Mouse (Mus musculus) CH12.LX (cell line): ENCODE data around the gene Arl11. TPM values are rescaled to one million over a fixed set of nuclear protein-coding genes. Genes with fewer than 3 reads are reported as not detected.

Source experiments
- DNase-seq: peaks from one replicate; pipeline ENCODE4 v3.0.0-alpha.2; 2013; ENCODE audit errors: extremely low read depth
- H3K27ac ChIP-seq: 2 replicates; pipeline ENCODE4 v1.5.1; 2012; ENCODE audit warnings: low read depth, mild to moderate bottlenecking, control low read depth, moderate library complexity; ENCODE audit not compliant: insufficient read depth
- H3K27me3 ChIP-seq: replicated peaks from 2 replicates; pipeline ENCODE3; 2012; ENCODE audit warnings: inconsistent platforms
- H3K36me3 ChIP-seq, 2 experiments: replicated peaks in 1 of 2; 2 replicates each; pipeline versions ENCODE3 to v1.6.1; 2012; ENCODE audit warnings: inconsistent platforms in 1 of 2, low read length in 1 of 2, mild to moderate bottlenecking in 1 of 2, mixed read lengths in 1 of 2, moderate library complexity in 1 of 2; ENCODE audit not compliant: control insufficient read depth in 1 of 2, insufficient read depth in 1 of 2
- H3K4me1 ChIP-seq, 2 experiments: 2 replicates each; pipeline ENCODE4 v1.6.1; 2012; ENCODE audit warnings: inconsistent platforms in 1 of 2, moderate library complexity in 1 of 2; ENCODE audit not compliant: insufficient read depth in 2 of 2, control insufficient read depth in 1 of 2
- H3K4me2 ChIP-seq: 2 replicates; pipeline ENCODE4 v1.6.1; 2012; ENCODE audit warnings: low read depth, mild to moderate bottlenecking, control low read depth; ENCODE audit not compliant: poor library complexity, insufficient read depth, severe bottlenecking
- H3K4me3 ChIP-seq, 3 experiments: fragments of 150-350 bp in 1 of 3; sonication (generic) in 1 of 3; replicated peaks in 1 of 3; 2 replicates each; pipeline versions ENCODE3 to v1.5.1; 2011 to 2012; ENCODE audit warnings: low read depth in 2 of 3, low read length in 2 of 3, mild to moderate bottlenecking in 2 of 3, moderate library complexity in 2 of 3, control low read depth in 1 of 3, improper control_type of control experiment in 1 of 3, inconsistent platforms in 1 of 3, mixed read lengths in 1 of 3; ENCODE audit not compliant: poor library complexity in 1 of 3
- H3K79me2 ChIP-seq: replicated peaks from 2 replicates; pipeline ENCODE4 v1.6.1; 2012; ENCODE audit warnings: mild to moderate bottlenecking, moderate library complexity; ENCODE audit not compliant: control insufficient read depth, poor library complexity, insufficient read depth, severe bottlenecking; ENCODE audit errors: extremely low read depth
- H3K9ac ChIP-seq: 2 replicates; pipeline ENCODE4 v1.6.1; 2012; ENCODE audit warnings: low read depth, mild to moderate bottlenecking, control low read depth, moderate library complexity; ENCODE audit not compliant: insufficient read depth
- H3K9me3 ChIP-seq: replicated peaks from 2 replicates; pipeline ENCODE3; 2012; ENCODE audit warnings: low read length, inconsistent platforms, mixed read lengths
- BHLHE40 ChIP-seq: IDR thresholded peaks from 2 replicates; pipeline ENCODE4 v1.6.1; 2011; ENCODE audit warnings: mild to moderate bottlenecking, low read depth, low read length, improper control_type of control experiment
- CHD2 ChIP-seq: IDR thresholded peaks from 2 replicates; pipeline ENCODE4 v1.6.1; 2011; ENCODE audit warnings: low read length, improper control_type of control experiment
- E2F4 ChIP-seq: IDR thresholded peaks from 2 replicates; pipeline ENCODE4 v1.6.1; 2011; ENCODE audit warnings: low read depth, low read length, improper control_type of control experiment; ENCODE audit not compliant: insufficient replicate concordance
- HCFC1 ChIP-seq: IDR thresholded peaks from 2 replicates; pipeline ENCODE4 v1.6.1; 2012; ENCODE audit warnings: low read depth, mild to moderate bottlenecking, inconsistent platforms, low read length, improper control_type of control experiment
- IRF4 ChIP-seq: IDR thresholded peaks from 2 replicates; pipeline ENCODE4 v1.6.1; 2014; ENCODE audit warnings: low read depth, mild to moderate bottlenecking, inconsistent platforms, low read length, improper control_type of control experiment
- JUN ChIP-seq: IDR thresholded peaks from 2 replicates; pipeline ENCODE4 v1.6.1; 2011; ENCODE audit warnings: low read depth, mild to moderate bottlenecking, low read length, improper control_type of control experiment, moderate library complexity; ENCODE audit not compliant: insufficient read depth
- JUND ChIP-seq: conservative IDR thresholded peaks from 2 replicates; pipeline ENCODE4 v1.6.1; 2011; ENCODE audit warnings: low read depth, low read length, improper control_type of control experiment
- KAT2A ChIP-seq: IDR thresholded peaks from 2 replicates; pipeline ENCODE4 v1.6.1; 2012; ENCODE audit warnings: low read length, improper control_type of control experiment, inconsistent platforms; ENCODE audit not compliant: insufficient replicate concordance
- MAFK ChIP-seq: IDR thresholded peaks from 2 replicates; pipeline ENCODE4 v1.6.1; 2011; ENCODE audit warnings: low read length, improper control_type of control experiment; ENCODE audit not compliant: insufficient replicate concordance
- MAX ChIP-seq: IDR thresholded peaks from 2 replicates; pipeline ENCODE4 v1.6.1; 2011; ENCODE audit warnings: low read length, improper control_type of control experiment
- MAZ ChIP-seq: IDR thresholded peaks from 2 replicates; pipeline ENCODE4 v1.6.1; 2012; ENCODE audit warnings: low read depth, mild to moderate bottlenecking, inconsistent platforms, low read length, improper control_type of control experiment, moderate library complexity
- MEF2A ChIP-seq: IDR thresholded peaks from 2 replicates; pipeline ENCODE4 v1.6.1; 2014; ENCODE audit warnings: low read depth, mild to moderate bottlenecking, inconsistent platforms, low read length, improper control_type of control experiment, borderline replicate concordance
- MXI1 ChIP-seq: IDR thresholded peaks from 2 replicates; pipeline ENCODE4 v1.6.1; 2011; ENCODE audit warnings: mild to moderate bottlenecking, low read depth, low read length, improper control_type of control experiment
- MYC ChIP-seq: IDR thresholded peaks from 2 replicates; pipeline ENCODE4 v1.6.1; 2011; ENCODE audit warnings: low read depth, mild to moderate bottlenecking, improper control_type of control experiment, low read length
- NELFE ChIP-seq: IDR thresholded peaks from 2 replicates; pipeline ENCODE4 v1.6.1; 2011; ENCODE audit warnings: low read depth, low read length, improper control_type of control experiment
- NRF1 ChIP-seq: IDR thresholded peaks from 2 replicates; pipeline ENCODE4 v1.6.1; 2014; ENCODE audit warnings: low read depth, mild to moderate bottlenecking, inconsistent platforms, low read length, improper control_type of control experiment, moderate library complexity
- PAX5 ChIP-seq: IDR thresholded peaks from 2 replicates; pipeline ENCODE4 v1.6.1; 2012; ENCODE audit warnings: low read length, inconsistent platforms, mixed read lengths
- POLR2A ChIP-seq: IDR thresholded peaks from 2 replicates; pipeline ENCODE4 v1.6.1; 2011; ENCODE audit warnings: low read depth, mild to moderate bottlenecking, improper control_type of control experiment, low read length
- POLR2AphosphoS2 ChIP-seq: IDR thresholded peaks from 2 replicates; pipeline ENCODE4 v1.6.1; 2011; ENCODE audit warnings: low read depth, low read length, improper control_type of control experiment
- RCOR1 ChIP-seq: conservative IDR thresholded peaks from 2 replicates; pipeline ENCODE4 v1.6.1; 2012; ENCODE audit warnings: low read depth, mild to moderate bottlenecking, inconsistent platforms, low read length, improper control_type of control experiment
- TCF12 ChIP-seq: IDR thresholded peaks from 2 replicates; pipeline ENCODE4 v1.6.1; 2014; ENCODE audit warnings: low read depth, mild to moderate bottlenecking, inconsistent platforms, low read length, improper control_type of control experiment
- UBTF ChIP-seq: IDR thresholded peaks from 2 replicates; pipeline ENCODE4 v1.6.1; 2012; ENCODE audit warnings: low read depth, mild to moderate bottlenecking, inconsistent platforms, low read length, improper control_type of control experiment, moderate library complexity
- USF1 ChIP-seq: IDR thresholded peaks from 2 replicates; pipeline ENCODE4 v1.6.1; 2014; ENCODE audit warnings: low read depth, mild to moderate bottlenecking, inconsistent platforms, low read length, improper control_type of control experiment
- ZC3H11A ChIP-seq: IDR thresholded peaks from 2 replicates; pipeline ENCODE4 v1.6.1; 2012; ENCODE audit warnings: low read depth, mild to moderate bottlenecking, inconsistent platforms, low read length, improper control_type of control experiment
- ZMIZ1 ChIP-seq: IDR thresholded peaks from 2 replicates; pipeline ENCODE4 v1.6.1; 2012; ENCODE audit warnings: low read depth, mild to moderate bottlenecking, inconsistent platforms, low read length, improper control_type of control experiment
- ZNF384 ChIP-seq: IDR thresholded peaks from 2 replicates; pipeline ENCODE4 v1.6.1; 2012; ENCODE audit warnings: low read depth, low read length, improper control_type of control experiment, inconsistent platforms
- dilution Hi-C: fragments of 300-500 bp; cut with MboI; formaldehyde crosslinking; loops from 2 replicates; pipeline ENCODE4 v1.14.3; 2020; ENCODE audit warnings: low sequenced_read_pairs; ENCODE audit not compliant: extremely low pct_unique_long_range_greater_than_20kb, extremely low pct_ligation_motif_present
- in situ Hi-C: fragments of 300-500 bp; cut with MboI; formaldehyde crosslinking; loops from 3 replicates; pipeline ENCODE4 v1.14.3; 2019; ENCODE audit warnings: low sequenced_read_pairs, low pct_ligation_motif_present, low pct_unique_long_range_greater_than_20kb, mixed read lengths
- polyA plus RNA-seq: library from polyadenylated mRNA; unstranded; fragments of >175 nt; gene quantifications from 2 replicates; pipeline ENCODE4 v1.2.1, GENCODE M21; 2012; ENCODE audit warnings: low read depth; ENCODE audit not compliant: insufficient read length
- total RNA-seq, 2 experiments: library from RNA; depleted of rRNA; stranded (reverse); fragments of 300-350 nt in 1 of 2; fragments of >200 nt in 1 of 2; gene quantifications; 2 replicates each; pipeline ENCODE4 v1.2.3; 2012 to 2014

The Arl11 gene
- total and polyA plus RNA-seq, 3 experiments, result 1.1 to 12.2 (median 11.7) TPM

GRCm38 (mm10) chr14:61310036-61310772, 651 bp downstream of the Arl11 start:
- Histone ChIP-seq H3K9ac (no peak overlapping the region), H3K36me3 (peaks cover 0 to 9% of the 10 kb centered on the region in 2 experiments), H3K4me2 (peak overlapping the region; percentile 41; the same call in 1 of the 2 replicates), H3K79me2 (no peaks in the 10 kb centered on the region), H3K4me1 (peaks cover 0 to 27% of the 10 kb centered on the region in 2 experiments; a peak in 2 of 4 replicates), H3K27me3 (no peaks in the 10 kb centered on the region), H3K4me3 (peak overlapping the region in 2 of 3 experiments; percentile 37 to 57), H3K27ac (no peak overlapping the region), H3K9me3 (no peaks in the 10 kb centered on the region)
- DNase-seq, result peak; percentile 23
- dilution Hi-C loops (no loop called here), in situ Hi-C loops (no loop called here)
- TF ChIP-seq POLR2A, result no peak
- TF ChIP-seq NELFE, result no peak
- no peak for TF ChIP-seq PAX5
- TF ChIP-seq ZNF384, result no peak
- no peak for TF ChIP-seq UBTF
- TF ChIP-seq MAX, result no peak
- no peak for TF ChIP-seq E2F4
- TF ChIP-seq IRF4, result no peak
- no peak for TF ChIP-seq NRF1
- no peak for TF ChIP-seq MAZ
- no peak for TF ChIP-seq POLR2AphosphoS2
- TF ChIP-seq ZC3H11A, result no peak
- no peak for TF ChIP-seq MYC
- TF ChIP-seq CHD2, result no peak
- TF ChIP-seq MAFK, result no peak
- no peak for TF ChIP-seq BHLHE40
- TF ChIP-seq HCFC1, result no peak

- Histone ChIP-seq H3K4me3 (no peak overlapping the region), H3K36me3 (peaks cover 0 to 9% of the 10 kb centered on the region in 2 experiments)
- TF ChIP-seq POLR2A (no peak), JUN (no peak), MXI1 (no peak), RCOR1 (no peak), KAT2A (no peak), BHLHE40 (no peak), MYC (no peak), USF1 (no peak), MAFK (no peak), JUND (no peak), MEF2A (no peak), ZMIZ1 (no peak), POLR2AphosphoS2 (no peak), TCF12 (no peak)
- TF ChIP-seq, all 38 proteins: peak for 0
- Histone ChIP-seq H3K27ac (no peak overlapping the region), H3K9ac (no peak overlapping the region), H3K9me3 (no peaks in the 10 kb centered on the region), H3K27me3 (no peaks in the 10 kb centered on the region), H3K4me1 (peaks cover 0 to 27% of the 10 kb centered on the region in 2 experiments; a peak in 2 of 4 replicates), H3K79me2 (no peaks in the 10 kb centered on the region), H3K4me2 (no peak overlapping the region)
- in situ Hi-C loops (no loop called here), dilution Hi-C loops (no loop called here)
- no peak for DNase-seq
Measured at GRCm38 (mm10) chr14:61310963-61311362, 1.4 kb downstream of the Arl11 start.
